Mouse (Mus musculus) heart, adult 11 months (tissue): ENCODE measurements at regions not wholly inside any gene's neighbourhood (a gene's known extent, or its start where the extent isn't known, plus 50 kb on each side); places are given as distances from the start of the nearest gene placed in this dataset.

ENCODE experiments used
- DNase-seq: peaks from one replicate; pipeline ENCODE4 v3.0.0; 2022

DNA sequence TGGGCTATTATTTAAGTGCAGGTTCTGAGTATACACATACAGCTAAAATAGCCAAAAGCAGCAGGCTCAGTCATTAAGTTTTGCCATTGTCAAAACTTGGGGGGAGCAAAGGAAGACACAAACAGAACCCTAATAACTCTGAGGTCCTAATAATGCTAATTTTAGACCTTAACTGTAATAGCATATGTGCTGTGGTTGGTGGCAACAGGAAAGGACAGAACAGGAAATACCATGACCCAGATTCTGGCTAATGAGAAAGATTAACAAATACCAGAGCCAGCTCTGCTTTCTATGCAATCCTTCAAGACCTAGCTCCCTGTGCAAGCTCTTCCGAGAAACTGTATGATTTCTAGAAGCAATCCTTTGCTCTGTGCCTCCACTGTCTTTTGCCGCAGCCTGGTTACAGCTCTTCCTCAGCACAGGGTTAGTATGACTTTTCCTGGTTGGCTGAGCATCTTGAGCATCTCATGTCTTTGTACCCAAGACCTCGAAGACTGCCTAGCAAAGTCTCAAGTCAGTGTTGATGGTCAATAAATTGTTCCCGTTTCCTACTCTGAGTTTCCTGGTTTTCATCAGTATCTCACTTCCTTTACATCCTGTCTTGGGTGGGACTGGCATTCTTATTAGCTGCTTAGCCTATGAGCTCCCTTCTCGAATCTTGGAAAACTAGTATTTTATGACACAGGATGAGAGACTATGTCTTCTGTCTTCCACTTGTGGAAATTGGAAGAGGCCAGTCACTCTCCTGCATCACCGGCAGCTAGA is 49.9 kb upstream of the Eed start:
- peak; percentile 94 for DNase-seq

DNA sequence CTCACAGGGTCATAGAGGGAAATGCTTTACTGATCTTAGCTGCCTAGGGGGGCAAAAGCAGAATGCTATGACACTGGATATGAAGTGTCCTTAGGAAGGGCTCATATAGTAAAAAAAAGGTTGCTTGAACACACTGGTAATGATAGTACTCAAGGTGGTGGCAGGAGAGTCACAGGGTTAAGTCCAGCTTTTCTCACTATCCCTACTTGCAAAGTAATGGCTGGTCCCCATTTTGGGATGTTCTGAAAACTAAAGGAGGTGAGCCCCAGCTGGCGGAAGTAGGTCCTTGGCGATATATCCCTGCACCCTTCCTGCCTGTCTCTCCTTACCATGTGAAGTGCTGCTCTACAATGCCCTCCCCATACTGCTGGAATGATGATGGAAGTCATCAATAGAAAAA is 52.3 kb upstream of the Eed start:
- DNase-seq = peak; percentile 76

DNA sequence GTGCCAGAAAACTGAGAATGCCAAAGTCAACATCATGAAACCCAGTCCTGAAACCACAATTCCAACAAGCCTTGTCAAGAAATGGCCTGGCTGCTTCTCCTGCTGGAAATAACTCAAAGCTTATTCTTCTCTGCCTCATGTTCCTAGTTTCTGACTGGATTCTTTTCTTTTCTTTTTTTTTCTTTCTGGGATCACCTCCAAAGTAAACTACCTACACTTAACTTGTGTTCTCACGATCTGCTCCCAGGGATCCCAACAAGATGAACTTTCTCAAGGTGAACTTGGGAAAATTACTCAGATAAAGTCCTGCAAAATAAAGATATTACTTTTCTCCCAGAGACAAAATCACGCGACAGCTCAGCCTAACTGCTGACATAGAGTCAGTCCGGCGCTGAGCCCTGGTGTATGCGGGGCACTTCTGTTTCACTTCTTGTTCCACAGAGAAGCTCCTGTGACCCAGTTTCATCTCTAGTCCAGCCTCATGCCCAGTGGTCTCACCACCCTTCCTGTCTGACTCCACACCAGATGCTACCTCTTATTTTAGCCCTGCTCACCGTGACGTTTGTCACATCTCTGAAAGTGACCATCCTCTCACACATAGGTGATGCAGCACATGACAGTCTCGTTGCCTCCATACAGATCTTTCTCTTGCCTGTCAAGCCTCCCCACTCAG is 53.0 kb upstream of the Eed start:
- peak; percentile 96 for DNase-seq

DNA sequence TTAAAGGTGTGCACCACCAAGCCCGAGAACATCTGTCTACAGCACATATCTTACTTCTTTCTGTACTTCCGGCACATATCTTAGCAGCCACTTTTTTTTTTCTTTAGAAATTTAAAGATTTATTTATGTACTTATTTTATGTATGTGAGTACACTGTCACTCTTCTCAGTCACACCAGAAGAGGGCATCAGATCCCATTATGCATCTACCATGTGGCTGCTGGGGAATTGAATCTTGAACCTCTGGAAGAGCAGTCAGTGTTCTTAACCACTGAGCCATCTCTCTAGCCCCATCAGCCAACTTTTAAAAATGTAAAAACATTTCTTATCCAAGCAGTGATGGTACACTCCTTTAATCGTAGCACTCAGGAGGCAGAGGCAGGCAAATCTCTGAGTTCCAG is 53.7 kb upstream of the Eed start:
- peak; percentile 42 for DNase-seq

DNA sequence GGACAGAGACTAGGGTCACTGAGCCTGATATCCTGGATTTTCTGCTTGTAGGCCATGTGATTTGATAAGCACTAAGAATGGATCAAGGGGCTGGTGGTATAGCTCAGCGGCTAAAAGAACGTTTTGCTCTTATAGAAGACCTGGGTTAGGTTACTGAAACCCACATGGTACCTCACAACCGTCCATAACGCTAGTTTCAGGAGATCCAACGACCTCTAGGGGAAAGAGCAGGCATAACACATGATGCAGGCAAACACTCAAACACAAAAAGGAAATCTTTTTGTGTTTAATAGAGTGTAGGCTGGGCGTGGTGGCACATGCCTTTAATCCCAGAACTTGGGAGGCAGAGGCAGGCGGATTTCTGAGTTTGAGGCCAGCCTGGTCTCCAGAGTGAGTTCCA is 54.6 kb upstream of the Eed start:
- peak; percentile 51 for DNase-seq

DNA sequence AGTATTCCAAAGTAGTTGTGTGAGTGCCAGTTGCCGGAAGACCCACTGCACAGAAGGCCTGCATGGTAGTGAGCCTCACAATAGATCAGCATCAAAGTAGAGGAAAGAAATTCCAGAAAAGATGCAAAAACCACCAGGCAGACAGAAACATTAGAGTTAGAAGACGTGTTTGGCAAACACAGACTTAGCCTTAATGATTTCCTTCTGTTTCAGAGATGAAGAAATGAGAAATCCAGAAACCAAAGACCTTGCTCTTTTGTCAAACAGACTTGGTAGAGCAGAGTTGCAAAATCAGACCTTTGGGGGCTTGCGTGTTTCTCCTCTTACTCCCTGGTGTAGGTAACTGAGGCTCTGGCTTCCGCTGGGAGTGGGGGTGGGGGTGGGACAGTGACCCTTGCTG is 57.0 kb upstream of the Eed start:
- no peak for DNase-seq

DNA sequence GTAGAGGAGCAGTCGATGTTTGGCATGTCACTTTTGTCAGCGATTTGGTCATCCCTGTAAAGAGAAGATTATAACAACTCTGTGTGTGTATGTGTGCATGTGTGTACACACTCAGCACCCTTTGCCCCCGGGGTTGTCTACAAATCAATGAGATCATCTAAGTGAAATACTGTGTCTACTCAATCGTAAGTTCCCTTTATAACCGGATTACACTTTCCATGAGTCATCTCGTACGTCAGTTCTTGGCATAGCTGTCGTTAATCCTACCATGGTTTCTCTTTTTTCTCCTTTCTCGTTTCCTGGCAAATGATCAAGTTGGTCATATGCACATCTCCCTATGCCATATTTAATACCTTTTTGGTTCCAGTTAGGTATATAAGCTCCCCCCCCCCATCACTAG is 58.7 kb upstream of the Eed start:
- no peak for DNase-seq

DNA sequence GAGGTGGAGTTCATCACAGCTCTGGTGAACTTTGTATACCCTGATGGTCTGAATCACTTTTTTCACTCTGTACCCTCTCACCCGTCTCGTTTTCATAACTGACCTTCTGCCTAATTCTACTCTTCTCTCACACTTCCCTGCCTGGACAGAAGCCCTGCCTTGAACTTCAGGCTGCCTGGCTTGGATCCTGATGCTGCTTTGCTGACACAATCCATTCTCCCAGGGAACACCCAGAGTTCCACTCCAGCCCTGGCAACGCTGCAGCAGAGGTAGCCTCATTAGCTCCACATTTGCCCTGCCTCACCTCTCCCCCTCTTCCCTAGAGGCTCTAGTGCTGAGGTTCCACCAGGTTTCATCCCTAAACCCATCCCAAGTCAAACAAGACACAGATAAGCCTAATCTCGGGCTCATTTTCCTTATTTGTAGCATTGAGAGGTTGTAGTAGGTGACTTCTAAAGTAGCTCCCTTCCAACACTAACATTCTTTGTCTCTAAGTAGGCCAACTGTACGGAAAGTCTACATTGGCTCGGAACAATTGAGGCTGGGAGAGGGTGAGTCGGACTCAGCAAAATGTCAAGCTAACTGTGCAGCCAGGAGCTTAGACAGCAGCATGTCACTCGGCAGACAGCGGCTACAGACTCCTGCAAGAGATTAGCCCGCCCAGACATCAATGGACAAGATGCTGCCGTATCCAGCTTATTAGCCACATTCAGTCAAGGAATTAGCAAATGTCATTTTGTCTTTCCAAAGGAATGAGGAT is 60.0 kb upstream of the Eed start:
- peak; percentile 98 for DNase-seq

DNA sequence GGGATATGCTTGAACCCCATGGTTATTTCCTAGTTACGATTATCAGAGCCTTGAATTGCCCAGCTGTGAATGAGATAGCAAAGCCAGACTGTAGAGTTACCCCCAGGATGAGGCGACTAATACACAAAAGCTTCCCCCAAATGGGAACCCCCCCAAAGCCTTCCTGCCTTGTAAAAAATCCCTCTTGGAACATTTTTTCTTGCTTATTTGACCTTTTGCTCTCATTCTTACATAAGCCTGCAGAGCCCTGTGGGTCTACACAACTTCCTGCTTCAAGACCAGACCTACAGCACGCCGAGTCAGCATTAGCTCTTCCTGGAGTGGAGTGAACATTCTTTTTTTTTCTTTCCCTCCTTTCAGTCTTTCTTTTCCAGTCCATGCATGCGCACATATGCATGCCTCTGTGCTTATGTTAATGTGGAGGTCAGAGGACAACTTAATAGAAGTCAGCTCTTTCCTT is 60.8 kb upstream of the Eed start:
- DNase-seq = peak; percentile 98

DNA sequence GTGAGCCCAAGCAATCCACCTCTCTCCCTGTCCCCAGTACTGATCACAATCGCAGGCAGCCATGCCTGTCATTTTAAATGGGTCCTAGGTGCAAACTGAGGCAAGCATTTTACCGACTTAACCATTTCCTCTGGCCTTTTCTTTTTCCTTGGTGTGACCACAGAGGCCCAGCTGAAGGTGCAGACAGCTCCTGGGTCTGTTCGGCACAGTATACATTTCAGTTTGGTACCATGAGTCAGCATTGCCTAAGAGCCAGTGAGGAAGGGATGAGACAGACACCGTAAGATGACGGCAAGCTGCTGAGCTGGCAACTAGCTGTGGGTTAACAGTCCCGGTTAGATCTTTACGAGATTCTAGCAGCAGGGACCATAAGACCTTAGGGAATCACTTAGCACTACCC is 61.6 kb upstream of the Eed start:
- no peak for DNase-seq

DNA sequence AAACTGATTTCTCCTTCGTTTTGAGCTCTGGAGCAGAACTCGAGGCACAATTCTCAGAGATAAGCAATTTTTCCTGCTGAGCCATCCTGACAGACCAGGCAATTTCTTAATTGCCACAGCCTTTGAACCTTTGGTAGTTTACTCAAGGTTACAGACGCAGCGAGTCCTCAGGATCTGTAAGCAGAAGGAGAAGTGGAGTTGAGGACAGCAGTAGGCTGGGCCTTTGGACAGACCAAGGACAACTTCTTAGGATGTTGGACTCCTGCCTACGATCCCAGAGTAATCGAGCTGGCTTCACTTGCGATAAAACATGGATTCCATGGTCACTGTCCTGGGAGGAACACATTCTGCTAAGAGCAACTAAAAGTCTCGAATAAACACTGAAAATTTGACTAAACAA is 62.7 kb upstream of the Eed start:
- no peak for DNase-seq

DNA sequence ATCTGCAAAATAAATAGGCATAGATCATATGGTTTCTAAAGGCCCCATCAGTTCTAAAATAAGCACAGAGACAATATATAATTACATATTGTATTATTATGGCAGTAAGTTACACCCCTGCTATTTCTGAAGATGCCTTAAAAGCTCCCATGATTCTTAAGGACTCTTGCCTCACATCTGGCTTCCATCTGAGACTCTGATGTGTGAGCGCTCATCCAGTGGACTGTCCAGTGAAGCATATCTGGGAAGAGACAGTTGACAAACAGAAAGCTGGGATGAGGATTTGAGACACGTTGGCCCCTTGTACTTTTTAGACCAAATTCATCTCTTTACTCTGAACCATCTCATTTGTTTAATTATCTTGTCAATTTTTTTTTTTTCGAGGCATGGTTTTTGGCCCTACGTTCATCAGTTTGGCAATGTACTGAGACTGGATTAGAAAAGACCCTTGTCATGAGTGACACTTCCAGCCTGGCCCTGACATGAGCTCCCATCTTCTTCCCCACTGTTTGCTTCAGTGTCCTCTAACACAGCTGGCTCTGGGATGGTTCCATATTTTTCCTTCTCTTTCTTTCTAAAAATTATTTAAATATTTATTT is 63.4 kb upstream of the Eed start:
- no peak for DNase-seq

DNA sequence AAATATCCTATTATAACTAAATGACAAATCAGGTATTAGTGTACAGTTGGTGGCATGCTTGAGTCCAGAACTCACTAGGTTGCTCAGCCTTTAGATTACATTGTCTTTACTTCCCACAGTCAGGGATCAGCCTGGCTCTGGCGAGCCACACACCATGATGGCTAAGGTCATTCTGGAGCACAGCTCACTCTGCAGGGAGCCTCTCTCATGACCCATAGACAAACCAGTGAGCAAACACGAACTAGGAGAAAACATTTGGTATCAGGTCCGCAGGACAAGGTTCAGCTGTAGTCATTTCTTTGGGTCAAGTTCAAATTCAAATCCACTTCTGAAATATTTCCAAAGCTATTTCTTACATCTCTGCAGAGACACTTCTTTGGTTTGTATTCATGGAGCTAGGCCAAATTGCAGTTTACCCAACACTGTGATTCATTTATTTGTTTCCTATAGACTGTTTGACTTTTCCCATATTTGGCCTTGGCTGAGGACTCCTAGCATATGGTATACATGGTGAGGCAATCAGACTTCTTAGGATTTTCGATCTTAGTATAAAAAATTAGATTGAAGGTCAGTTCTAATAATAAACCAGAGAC is 64.5 kb upstream of the Eed start:
- peak; percentile 92 for DNase-seq

DNA sequence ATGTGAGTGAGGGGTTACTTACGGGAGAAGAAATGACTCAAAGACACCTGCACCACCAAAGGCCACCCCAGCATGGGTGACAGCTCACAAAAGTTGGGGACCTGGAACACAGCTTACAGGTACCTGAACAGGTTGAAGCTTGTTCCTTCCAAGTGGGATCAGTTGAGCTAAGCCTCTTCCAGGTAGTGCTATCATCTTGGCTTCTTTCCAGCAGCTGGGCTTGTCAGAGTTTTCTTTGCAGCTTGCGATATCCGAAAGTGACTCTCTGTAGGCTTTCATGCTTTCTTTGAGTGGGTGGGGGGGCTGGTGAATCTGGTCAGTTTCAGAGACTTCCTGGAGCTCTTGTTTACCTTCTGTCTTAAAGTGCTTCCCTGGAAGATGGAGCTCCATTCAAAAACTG is 65.4 kb upstream of the Eed start:
- no peak for DNase-seq

DNA sequence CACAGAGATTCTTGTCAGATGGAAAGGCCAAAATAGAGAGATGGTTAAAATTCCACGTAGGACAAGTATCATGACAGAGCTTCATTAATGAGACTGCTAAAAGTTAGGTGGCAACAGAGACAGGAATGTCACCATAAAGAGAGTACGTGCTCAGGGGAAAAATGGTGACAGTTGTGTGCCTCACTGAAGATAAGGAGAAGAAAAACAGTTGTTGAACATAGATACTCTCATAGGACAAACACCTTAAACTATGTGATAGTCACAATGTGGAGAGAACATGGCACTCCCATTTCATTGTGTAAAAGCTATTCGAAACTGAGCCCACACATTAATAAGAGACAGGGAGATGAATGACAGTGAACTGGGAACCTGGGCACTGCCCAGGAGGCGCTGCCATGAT is 66.1 kb upstream of the Eed start:
- no peak for DNase-seq

DNA sequence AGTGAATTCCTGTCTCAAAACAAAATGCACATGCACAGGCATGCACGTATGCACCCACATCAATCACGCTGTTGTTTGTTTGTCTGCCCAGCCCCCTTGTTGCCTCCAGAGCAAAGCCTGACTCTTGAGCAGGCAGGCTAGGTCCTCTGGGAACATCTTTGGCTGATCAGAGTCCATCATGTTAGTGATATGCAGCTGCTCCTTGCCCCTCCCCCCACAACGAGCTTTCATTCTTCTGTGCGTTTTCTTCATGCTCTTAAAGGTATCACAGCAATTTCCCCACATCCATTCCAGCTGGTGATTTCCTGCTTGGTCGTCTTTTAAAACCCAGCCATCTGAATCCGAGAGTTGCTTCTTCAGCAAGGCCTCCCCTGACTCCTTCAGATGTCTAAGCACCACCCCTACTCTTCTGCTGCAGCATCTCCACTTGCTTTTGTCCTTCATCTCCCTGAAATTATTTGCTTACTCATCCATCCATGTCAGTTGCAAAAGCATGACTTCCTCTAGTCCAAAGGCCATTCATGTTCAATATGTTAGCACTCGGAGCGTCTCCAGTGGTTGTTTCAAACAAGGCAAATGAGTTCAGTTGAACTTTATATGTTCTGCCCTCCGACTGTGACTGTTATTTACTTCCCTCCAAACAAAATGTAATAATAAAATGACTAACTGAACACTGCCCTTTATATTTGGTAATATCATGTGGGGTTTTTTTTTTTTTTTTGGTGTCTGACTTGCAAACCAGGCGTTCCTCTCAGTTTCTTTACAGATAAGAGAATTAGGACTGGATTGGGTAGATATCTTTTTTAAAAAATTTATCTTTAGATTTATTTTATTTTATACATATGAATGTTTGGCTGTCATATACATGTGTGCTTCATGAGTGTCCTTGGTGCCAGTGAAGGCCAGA is 67.9 kb upstream of the Eed start:
- peak; percentile 90 for DNase-seq

DNA sequence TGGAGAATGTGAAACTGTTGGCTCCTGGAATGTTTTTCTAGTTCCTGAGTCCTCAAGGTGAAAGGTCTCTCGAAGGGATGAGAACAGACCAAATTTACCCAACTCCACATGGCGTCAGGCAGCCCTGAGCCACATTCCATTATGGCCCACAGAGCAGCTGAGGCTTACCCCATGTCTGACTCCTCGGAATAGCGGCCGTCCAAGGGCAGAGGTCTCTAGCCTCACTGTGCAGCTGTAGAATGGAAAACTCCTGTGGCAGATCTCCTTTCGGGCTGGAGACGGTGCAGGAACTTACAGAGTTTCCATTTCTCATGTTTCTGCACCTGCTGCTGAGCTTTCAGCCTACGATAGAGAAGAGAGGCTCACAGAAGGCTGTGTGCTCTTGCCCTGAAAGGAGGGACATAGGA is 69.1 kb upstream of the Eed start:
- no peak for DNase-seq

DNA sequence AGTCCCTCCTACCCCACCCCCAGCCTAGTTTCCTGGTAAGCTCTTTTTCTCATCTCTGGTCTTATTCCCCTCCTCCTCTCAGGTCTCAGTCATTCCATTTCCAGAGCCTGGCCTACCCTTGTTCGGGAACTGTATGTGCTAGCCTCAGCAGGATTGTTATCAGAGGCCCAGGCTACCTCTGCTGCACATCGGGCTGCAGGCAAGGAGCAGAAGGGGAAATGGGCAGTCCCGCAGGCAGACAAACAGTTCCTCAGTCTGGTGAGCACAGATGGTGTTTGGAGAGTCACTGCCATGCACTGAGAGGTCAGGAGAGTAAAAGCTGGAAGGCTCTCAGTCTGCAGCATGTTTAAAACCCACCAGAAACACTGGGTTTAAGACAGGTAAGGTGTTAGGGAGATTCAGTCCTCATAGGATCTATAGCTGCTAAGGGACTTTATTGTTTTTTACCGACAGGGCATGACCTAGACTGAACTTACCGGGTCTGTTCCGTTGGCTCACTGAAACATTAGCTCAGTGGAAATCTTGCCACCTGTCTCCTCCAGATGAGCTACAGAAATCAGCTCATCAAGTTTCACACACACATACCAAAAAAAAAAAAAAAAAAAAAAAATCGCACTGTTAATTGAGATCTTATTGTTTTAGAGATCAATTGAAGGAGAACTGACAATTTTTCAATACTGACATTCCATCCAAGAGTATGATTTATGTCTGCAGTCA is 74.2 kb upstream of the Eed start:
- DNase-seq = peak; percentile 93

DNA sequence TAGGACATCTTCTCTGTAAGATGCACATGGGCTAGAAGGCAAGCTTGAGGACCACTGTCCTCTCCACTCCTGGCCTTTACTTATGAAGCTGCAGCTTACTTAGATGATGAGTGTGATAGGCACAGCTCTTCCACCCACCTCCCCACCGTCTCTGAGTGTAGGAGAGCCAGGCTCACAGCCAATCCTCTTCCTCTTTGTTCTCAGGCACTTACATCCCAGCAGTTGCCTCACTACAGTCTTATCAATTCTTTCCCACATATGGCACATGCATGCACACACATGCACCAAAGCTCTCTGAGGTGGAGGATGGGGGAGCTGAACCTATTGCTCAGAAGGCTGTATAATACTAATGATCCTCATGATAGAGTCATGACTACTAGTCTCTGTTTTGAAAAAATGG is 72.1 kb upstream of the Picalm start:
- DNase-seq = no peak

DNA sequence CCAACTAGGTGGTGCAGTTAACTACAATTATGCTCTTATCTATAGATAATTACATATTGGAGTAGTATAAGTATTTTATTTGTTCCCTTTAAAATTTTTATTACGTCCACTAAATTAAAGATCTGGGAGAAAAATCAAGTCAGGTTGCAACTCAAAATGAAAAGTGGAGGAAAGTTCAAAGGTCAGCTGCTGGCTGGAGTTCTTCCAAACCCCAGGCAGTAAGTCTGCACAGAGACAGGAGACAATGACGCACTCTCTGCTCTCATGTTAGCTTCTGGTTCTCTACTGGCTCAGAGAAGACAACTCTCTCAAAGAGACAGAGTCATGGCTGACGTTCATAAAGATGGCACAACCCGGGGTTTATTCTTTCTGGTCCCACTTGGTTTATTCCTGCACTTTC is 71.4 kb upstream of the Picalm start:
- DNase-seq = no peak

DNA sequence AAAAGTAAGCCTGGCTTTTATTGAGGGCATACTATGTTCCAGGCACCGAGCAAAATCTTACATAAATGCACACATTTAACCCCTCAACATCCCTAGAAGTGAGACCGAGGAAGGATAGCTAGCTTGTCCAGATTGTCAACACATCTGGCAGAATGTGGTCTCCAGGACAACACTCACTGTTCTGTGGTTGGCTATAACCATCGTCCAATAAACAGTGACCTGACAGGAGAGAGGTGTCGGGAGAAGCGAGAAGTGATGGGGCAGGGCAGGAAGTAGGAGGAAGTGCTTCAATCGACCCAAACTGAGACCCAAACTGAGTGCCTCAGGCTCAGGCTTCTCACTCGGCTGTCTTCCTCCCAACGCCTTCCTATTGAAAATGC is 70.8 kb upstream of the Picalm start:
- DNase-seq = peak; percentile 76
